Mouse (Mus musculus): Measurements from ENCODE around the gene 4933400A11Rik. TPM values are rescaled to one million over a fixed set of nuclear protein-coding genes. Genes with fewer than 3 reads are reported as not detected.

Gene 4933400A11Rik
- total RNA-seq (2023): not detected

DNA sequence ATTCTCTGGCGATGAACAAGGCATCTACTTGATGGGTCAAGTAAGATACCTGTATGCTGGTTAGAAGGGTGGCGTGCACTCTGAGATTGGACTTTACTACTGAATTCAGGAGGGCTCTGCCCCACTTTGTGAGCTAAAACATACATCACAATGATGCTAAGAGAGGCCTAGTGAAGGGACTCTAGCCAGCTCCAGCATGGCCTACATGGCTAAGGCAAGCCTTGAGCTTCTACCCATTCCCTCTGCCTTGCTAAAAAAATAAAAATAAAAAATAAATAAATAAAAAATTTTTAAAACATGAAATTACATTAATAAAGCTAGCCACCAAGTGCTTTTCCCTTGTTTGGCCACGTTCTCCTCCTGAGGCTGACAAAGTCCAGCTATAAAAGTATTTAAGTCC, at the start of gene 4933400A11Rik:
TSS of gene 4933400A11Rik (minus strand) at position 101 of the 400 bp plus-strand sequence.

Other genes with a start within 250 kb of the 4933400A11Rik start
- gene Mid1, start 94.4 kb downstream of the 4933400A11Rik start, total RNA-seq (2023): 10 to 100 TPM; 21.8 to 40.2 TPM
- gene Gm21887, start 230.0 kb upstream of the 4933400A11Rik start, total RNA-seq (2023): 100 to 1,000 TPM; 369 to 631 TPM